Mouse (Mus musculus) ovary, postnatal 36 days (tissue): ENCODE data around the gene Tsc22d2.

ENCODE experiments used
- DNase-seq: peaks from one replicate; pipeline ENCODE4 v3.0.0; 2022; ENCODE audit warnings: low spot score, mixed read lengths

Gene Tsc22d2

DNA sequence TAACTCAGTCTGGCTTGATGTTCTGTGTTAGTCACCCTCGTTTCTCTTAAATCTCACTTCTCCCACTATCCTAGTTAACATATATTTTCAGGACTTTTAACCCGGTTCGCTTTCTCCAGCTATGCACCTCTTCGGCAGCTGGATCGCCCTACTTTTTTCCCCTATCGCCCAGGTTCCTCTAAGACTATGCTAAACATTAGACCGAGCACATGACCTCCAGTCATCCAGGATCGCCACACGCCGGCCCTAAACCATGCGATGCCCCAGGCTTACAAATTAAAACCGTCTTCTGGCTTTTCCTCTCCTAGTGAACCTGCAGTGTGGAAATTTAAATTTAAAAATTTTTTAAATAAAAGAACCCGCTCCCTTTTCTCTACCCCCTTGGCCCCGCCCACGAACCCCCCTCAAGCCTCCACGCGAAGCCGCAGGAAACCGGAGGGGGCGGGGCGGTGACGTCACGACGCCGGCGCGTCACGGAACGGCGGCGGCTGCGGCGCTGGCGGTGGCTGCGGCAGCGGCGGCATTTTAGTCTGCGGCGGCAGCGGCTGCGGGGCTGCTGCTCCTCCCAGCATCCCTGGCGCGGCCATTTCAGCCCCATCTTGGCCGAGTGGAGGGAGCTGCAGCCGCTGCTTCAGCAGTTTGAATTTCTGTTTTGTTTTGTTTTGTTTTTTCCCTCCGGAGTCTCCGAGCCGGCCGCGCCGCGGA lies at the start of gene Tsc22d2:
Tsc22d2 (plus strand) TSS at position 482 of the 705 bp plus-strand sequence.
- peak; percentile 98 for DNase-seq

DNA sequence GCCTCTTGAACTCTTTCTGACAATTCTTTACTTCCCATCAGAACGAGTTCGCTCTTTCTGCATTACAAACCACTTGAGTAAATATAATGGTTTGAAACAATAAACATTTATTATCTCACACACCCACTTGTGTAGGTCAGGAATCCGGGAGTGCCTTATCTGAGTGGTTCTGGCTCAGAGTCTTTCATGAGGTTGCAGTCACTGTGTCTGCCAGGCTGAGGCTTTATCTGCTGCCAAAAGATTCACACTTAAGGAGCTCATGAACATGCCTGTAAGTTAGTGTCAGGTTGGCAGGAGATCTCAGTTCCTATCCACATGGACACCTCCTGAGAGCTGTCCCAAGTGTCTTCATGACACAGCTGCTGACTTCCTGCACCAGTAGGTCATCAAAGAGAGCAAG lies 47.8 kb upstream of the Tsc22d2 start:
- DNase-seq, result no peak

DNA sequence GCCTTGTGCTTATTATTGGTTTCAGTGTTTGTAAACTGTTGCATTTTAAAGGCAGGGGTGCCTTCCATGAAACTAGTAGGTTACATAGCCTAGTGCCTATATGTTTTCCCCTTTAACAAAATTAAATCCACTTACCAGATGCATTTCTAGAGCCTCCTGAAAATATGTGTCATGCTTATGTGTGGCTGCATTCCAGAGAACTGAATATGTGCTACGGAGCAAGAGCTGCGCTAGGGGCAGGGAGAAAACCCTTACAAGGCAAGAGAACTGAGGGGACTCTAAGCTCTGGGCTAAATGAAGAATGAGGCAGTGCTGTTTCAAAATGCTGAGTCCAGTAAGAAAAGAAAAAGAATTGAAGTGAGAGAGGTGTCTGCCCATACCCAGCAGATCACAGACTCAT lies 43.7 kb upstream of the Tsc22d2 start:
- DNase-seq, result no peak

DNA sequence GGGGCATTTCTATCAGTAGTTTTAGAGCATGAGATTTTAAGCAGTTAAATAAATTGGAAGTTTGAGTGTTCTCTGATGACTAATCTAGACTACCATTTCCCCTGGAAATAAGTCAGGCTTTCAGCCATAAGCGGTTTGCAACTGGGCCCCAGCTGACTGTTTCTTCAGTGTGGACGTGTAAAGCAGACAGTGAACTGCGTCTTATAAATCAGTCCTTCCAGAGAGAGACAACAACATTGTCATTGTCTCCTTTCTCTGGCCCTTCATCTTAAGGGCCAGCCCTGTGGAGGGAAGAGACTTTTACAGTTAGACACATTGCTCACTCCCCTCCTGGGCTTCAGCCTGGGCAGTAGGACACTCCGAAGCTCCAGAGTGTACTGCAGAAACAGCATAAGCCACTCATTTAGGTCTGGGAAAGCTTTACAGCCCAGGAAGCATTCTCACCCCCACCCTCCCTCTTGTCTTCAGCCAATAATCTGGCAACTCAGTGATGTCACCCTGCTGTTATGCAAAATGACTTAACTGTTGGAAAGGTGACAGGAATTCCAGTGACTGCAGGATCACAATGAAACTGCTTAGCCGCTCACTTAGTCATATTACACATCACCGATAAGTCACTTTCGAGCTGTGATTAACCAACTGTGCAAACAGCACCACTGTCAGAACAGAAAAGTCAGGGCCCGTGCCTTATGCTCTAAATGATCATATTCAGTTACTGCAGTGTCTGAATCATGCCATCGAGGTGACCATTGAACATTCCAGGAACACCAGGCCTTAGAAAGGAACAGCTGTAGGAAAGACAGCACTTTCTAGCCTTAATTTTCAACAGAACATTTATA lies 42.2 kb upstream of the Tsc22d2 start:
- DNase-seq, result peak; percentile 11

DNA sequence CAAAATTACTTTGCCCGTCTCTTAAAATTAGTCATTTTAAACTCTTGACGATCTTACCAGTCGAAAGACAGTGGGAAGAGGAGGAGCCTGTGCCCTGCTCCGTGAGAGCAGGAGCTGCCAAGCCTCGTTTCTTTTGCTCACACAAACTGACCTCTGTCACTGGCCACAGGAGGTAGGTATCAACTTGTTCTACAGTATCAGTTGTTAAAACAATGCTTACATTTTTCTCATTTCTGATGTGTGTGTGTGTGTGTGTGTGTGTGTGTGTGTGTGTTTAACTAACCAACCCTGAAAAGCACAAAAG lies 41.7 kb upstream of the Tsc22d2 start:
- no peak for DNase-seq

DNA sequence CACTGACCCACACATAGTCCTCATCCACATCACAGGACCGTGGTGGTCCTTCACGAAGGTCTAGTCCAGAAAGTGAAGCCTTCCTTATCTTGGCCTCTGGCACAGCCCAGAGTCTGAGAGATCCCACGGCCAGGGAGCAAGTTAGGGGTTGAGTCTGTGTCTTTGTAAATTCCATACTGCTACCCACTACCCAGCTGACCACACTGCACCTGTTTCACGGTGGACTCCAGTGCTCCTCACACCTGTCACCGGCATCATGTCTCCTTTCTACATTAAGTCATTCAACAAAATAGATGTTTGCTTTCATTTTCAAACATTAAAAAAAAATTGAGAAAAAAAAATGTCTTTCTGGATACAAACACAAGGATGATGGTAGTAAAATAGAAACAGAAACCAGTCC lies 40.2 kb upstream of the Tsc22d2 start:
- no peak for DNase-seq

DNA sequence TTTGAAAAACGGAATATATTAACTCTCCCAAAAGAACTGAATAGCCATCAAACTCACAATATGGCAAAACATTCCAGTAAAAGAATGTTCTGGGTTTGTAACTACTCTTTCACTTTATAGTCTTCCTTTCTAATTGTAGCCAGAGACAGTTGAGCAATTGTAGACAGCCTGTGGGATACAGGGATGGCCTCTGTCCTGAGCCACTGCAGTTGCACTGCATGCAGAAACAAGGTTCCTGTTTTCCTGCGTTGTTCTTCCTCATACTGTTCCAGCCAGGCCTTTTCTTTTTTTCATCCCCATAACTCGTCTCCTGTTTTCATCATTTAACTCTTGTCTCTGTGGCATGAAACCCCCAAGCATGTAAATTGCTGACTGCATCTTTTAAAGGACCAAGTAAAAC lies 37.8 kb upstream of the Tsc22d2 start:
- no peak for DNase-seq

DNA sequence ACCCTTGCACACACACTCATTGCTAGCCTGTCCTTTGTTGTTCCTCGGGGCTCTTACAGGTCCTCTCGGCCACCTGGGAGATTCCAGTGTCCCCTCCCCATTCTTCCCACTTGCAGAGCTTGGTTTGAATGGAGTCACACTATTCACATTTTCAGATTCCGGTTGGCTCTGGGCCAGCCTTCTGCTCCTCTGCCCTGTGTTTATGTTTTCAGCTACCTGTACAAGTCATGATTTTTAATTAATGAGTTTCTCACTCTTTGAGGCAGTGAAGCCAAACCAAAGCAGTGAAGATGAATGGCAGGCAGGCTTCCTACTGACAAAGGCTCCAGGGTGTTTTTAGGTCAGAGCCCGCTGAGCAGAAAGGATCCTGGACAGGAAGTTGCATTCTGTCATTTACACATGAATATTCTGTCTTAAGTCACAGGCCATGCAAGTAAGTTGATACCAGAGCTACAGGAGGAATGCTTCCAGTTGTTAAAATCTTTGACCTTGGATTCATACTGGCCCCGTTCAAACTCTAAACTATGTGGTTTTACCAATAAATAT lies 36.9 kb upstream of the Tsc22d2 start:
- DNase-seq, result no peak

DNA sequence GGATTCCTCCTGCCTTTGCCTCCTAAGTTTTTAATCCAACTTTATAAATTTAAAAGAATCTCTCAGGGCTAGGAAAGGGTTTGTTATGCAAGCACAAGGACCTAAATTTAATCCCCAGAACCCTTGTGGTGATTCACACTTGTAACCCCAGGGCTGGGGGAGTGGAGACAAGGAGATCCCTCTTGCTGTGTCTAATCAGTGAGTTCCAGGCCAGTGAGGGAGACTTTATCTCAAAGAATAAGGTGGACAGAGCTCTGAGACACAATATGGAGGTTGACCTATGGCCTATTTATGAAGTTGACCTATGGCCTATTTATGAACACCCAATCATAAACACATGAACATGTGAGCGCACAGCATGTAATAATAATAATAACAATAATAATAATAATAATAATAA lies 31.8 kb upstream of the Tsc22d2 start:
- no peak for DNase-seq

DNA sequence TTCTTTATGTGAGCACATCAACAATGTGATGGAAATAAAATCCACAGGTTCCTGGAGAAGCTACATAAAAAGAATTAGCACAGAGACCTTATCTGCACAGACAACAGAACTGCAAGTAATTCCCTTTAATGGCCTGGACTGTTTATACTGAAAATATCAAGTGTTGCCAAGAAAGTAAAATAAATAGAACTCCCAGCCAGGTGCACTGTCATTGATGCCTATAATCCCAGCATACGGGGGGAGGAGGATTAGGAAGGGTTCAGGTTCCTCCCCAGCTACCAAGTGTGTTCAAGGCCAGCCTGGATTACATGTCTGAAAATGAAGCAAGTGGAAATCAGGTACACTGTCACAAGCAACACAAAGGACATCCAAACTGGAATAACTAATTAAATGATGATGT lies 29.5 kb upstream of the Tsc22d2 start:
- DNase-seq, result no peak

DNA sequence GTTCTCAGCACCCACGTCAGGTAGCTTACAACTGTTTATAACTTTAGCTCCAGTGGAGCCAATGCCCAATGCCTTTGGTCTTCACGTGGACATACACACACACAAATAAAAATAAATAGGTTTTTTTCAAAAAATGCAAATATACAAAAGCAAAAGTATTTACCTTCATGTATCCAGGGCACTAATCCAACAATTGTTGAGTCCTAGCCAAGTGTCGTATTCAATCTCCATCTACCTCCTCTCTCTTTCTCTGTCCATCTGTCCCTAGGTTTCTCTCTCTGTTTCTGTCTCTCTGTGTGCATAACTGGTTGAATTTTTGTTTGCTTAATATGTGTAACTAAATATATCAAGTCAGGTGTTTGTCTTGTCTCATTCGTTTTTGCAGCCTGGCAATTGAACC lies 25.8 kb upstream of the Tsc22d2 start:
- DNase-seq, result no peak

DNA sequence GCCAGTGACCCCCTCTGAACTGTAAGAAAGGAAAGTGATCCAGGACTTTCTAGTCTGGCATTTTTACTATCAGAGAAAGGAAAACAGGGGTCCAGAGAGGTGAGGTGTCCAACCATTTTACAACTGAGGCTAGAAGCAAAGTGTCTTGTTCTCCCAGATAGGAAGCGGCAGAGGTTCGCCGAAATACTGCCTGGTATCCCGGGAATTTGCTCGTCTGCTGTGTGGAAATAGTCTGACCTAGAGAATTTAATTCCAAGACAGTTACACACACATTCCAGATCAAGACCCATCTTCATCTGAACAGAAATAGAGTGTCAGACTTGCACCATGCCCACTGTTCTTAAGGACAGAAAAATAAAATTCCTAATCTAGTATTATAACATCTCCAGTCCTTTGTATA lies 16.0 kb upstream of the Tsc22d2 start:
- DNase-seq, result no peak

DNA sequence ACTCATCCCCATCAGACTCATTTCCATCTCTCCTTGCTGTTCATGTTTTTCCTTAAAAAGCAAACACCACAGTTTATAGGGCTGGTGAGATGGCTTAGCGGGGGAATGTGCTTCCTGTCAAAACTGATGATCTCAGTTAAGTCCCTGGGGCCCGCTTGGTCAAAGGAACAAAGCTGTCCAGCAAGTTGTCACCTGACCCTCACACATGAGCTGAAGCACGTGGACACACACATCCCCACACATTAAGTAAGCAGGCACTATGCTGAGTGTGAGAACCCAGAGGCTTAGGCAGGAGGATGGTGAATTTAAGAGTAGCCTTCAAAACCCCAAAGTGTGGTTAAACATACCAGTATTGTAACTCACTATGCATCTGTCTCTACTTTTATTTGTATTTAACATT lies 14.6 kb upstream of the Tsc22d2 start:
- DNase-seq, result no peak

DNA sequence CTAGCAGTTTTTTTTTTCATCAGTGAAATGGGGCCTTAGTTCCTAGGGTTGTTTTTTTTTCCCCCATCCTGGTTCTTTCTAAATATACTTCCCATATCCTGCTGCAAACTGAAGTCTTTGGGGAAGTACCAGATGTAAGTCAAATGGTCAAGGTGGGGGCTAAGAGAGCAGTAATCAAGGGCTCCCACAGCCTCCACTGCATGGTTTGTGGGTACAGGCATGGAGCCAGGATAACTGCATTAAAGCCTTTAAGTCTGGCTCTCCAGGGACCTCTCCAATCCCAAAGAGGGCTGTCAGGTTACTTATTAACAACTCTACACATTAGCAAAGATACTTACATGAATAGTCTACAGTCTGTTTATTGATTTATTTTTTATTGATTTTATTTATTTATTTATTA lies 2.8 kb upstream of the Tsc22d2 start:
- no peak for DNase-seq

DNA sequence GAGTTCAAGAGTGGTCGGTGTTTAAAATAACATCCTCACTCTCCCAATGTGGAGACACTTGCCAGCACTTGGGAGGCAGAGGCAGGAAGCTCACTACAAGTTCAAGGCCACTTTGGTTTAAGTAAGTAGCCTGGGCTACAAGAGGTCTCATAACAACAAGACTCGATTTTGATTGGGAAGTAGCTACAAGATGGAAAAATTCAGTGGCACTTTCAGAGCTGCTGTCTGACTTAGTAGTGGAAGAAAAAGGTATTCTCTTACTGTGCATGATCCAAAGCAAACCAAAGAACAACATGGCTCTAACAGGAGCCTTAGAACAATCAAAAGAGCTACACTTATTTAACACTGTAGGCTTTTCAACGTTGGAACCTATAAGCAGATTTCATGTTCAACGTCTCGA lies 844 bp upstream of the Tsc22d2 start:
- no peak for DNase-seq

DNA sequence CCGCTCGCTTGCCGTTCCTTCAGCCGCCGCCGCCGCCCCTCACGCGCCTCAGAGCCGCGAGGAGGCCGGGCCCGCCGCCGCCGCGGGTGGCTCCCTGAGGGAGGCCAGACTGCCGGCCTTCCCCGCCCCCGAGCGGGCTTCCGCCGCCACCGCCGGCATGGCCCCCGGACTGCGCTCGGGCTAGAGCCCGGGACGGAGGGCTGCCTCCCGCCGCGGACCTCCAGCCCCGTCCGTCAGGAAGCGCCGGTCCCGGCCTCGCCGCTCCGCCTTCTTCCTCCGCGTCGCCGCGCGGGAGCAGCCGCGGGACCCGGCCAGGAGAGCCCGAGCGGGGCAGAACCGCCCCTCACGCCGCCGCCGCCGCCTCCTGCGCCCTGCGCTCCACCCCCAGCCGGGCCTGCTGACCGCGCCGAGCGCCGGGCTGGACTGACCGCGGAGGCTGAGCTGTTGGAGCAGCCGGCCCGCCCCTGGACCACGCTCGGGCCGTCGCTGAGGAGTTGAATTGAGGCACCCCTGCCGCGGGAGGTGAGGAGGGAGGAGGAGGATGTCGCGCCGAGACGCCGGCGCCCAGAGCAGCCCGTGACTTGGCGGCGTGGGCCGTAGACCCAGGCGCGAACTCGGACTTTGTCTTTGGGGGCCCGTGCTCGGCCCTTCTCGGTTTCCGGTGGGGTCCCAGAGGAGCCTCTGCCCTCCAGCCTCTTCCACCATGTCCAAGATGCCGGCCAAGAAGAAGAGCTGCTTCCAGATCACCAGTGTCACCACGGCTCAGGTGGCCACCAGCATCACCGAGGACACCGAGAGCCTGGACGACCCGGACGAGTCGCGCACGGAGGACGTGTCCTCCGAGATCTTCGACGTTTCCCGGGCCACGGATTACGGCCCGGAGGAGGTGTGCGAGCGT lies 720 bp downstream of the Tsc22d2 start:
- peak; percentile 83 for DNase-seq

DNA sequence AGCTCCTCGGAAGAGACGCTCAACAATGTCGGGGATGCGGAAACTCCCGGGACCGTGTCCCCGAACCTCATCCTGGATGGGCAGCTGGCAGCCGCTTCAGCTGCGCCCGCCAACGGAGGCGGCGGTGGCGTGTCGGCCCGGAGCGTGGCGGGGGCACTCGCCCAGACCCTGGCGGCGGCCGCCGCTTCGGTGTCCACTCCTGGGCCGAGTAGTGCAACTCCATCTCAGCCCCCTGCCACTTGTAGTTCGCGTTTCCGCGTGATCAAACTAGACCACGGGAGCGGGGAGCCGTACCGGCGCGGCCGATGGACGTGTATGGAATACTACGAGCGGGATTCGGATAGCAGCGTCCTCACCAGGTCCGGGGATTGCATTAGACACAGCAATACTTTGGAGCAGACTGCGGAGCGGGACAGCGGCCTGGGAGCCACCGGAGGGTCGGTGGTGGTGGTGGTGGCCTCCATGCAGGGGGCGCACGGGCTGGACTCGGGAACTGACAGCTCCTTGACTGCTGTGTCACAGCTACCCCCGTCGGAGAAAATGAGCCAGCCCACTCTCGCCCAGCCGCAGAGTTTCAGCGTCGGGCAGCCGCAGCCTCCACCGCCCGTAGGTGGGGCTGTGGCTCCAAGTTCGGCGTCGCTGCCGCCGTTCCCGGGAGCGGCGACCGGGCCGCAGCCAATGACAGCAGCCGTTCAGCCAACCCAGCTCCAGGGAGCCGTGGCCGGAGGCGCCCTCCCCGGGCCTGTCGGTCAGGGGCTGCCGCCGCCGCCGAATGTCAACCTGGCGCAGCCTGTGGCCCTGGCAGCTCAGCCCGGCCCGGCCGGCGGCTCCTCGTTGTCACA lies 1.6 kb downstream of the Tsc22d2 start:
- peak; percentile 78 for DNase-seq

DNA sequence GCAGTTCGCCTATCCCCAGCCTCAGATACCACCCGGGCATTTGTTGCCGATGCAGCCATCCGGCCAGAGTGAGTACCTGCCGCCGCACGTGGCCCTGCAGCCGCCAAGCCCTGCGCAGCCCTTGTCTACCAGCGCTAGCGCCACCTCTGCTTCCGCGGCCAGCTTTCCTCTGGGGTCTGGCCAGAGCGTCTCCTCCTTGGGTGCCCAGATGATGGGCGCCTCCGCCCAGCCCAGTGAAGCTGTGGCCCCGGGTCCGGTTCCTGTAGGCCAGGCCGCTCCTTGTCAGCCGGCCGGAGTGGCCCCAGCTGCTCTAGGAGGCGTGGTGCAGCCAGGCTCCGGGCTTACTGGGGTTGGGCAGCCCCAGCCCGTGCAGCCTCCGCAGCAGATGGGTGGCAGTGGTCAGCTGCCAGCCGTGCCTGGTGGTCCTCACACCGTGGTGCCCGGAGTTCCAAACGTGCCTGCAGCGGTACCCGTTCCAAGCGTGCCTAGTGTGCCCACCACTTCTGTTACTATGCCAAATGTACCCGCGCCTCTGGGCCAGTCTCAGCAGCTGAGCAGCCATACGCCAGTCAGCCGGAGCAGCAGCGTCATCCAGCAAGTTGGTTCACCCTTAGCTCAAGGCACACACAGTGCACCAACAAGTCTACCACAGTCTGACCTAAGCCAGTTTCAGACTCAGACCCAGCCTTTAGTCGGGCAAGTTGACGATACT lies 2.4 kb downstream of the Tsc22d2 start:
- peak; percentile 54 for DNase-seq

DNA sequence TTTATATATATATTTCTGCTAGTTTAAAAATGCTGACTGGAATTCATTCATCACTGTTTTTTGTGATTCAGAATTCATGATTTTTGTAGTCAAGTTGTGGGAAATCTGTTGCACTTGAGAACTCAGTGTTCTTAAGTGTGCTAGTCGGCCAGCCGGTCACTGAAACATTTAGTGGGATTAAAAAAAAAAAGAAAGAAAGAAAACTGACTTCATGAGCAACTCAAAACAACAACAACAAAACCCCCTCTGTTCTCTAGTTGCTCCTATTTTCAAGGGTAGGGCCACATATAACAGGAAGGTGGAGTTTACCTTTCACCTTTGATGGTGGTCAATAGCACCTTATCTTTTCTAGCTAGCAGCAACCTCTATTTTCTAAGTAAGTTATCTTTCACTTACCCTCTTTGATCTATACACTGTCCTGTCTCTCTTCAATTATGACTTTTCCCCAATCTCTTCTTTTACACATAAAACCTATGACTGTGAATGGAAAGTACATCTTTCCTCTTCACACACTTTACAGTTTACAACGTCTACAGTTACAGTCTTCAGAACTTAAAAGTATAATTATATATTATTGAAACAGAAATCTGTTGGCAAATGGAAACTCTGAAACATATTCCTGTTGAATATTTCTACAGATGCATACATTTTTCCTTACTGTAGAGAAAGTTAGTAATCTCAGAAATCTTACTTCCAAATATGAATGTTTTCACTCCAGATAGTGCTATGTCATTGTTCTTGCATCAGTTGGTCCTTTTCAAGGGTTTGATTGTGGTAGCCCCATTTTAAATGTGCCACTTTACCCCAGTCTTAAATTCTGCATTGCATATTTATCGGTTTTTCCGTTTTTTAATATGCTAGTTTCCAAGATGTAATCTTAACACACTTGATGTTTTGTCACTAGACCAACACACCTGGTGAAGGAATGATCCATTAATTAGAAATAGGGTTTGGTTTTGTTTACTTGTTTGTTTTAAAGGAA lies 4.5 kb downstream of the Tsc22d2 start:
- DNase-seq, result no peak

DNA sequence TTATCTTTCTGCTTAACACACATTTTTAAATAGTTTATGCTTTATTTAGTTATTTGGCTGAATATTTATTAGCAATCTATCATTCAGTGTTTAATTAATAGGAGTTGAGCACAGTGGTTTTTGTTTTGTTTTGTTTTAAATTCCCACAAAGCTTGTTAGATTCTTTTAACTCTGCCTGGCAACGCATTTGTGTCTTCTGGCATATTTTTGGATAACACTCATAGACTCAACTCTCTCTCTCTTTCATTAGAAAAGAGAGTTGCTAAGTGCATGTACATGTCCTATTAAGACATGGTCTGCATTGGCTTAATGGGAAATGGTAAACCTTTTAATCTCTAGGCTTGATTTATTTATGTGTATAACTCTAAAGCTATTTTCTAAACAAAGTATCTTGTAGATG lies 14.3 kb downstream of the Tsc22d2 start:
- no peak for DNase-seq
